In the genomic region with DNA sequence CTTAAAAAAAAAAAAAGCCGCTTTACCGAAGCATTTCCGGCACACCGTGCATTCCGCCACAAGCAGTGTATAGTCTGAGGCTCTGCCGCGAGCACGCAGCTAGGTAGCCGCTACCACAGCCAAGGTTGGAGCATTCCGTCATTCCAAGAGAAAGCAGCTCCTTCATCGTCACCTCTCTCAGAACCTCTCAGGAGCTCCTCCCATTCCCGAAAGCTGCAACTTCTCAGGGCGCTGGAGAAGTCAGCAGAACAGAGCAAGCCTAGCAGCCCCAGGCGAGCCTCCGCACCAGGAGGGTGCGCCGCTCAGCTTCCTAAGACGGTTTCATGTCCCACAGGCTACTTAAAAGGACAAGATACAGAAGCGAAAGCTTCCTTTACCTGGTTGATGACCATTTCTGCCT, we compare ENCODE assay signal across 11 mouse cellular contexts. TPM values are rescaled to one million over a fixed set of nuclear protein-coding genes. Genes with fewer than 3 reads are reported as not detected.
DNase-seq lines count a peak whose midpoint lies in the region; ATAC-seq lines count a peak whose summit lies in the region.
"Had no signal": no experiment of that assay in that cellular context is flagged by ENCODE, and none has a peak within 500 bp of the region (broad histone marks: within the 10 kb centered on the region; RNA-seq: fewer than 3 reads in every experiment).

No protein-coding gene starts in this region.

- H3K9me3 ChIP-seq in heart, embryonic 14.5 days (ENCODE audit: control insufficient read depth, low read length), result no peaks in the 10 kb centered on the region
- no peaks in the 10 kb centered on the region for H3K9me3 ChIP-seq in hindbrain, embryonic 11.5 days (ENCODE audit: control insufficient read depth, low read length)
- H3K9me3 ChIP-seq: embryonic facial prominence, embryonic 15.5 days had no signal

- DNase-seq in urinary bladder, postnatal 14 days (ENCODE audit: low spot score), result peak; percentile 15
- no peak for DNase-seq in urinary bladder, postnatal 10 days (ENCODE audit: low spot score)
- DNase-seq in lung, adult 18-20 months, result peak; percentile 70 to 77
- peak; percentile 47 for DNase-seq in testis, postnatal 10 days (ENCODE audit: low spot score)
- DNase-seq in hindbrain, embryonic 11.5 days (ENCODE audit: low spot score), result no peak
- no peak for DNase-seq in Muller cell, postnatal 12 days (ENCODE audit: inconsistent ontology term)
- DNase-seq: adrenal gland, postnatal 25 days; right cerebral cortex, postnatal 14 days had no signal

- WGBS in heart, embryonic 14.5 days, result 42% methylated on average over 19 of the region's 19 CpGs
- 67% methylated on average over 19 of the region's 19 CpGs for WGBS in hindbrain, embryonic 11.5 days

- H3K27me3 ChIP-seq in heart, embryonic 14.5 days (ENCODE audit: control insufficient read depth, insufficient read depth, low read length), result no peaks in the 10 kb centered on the region
- H3K27me3 ChIP-seq in hindbrain, embryonic 11.5 days (ENCODE audit: control insufficient read depth, insufficient read depth, low read length), result no peaks in the 10 kb centered on the region
- H3K27me3 ChIP-seq: embryonic facial prominence, embryonic 15.5 days had no signal

- peak overlapping the region; percentile 31 to 41 for H3K4me3 ChIP-seq in heart, embryonic 14.5 days (ENCODE audit: control insufficient read depth in 1 of 2, insufficient read depth in 1 of 2, low read depth in 1 of 2, low read length in 2 of 2)
- no peak overlapping the region for H3K4me3 ChIP-seq in hindbrain, embryonic 11.5 days (ENCODE audit: low read depth, low read length)
- H3K4me3 ChIP-seq: embryonic facial prominence, embryonic 15.5 days had no signal

- H3K4me2 ChIP-seq in heart, embryonic 14.5 days (ENCODE audit: low read length), result peak overlapping the region; percentile 61
- no peak overlapping the region for H3K4me2 ChIP-seq in hindbrain, embryonic 11.5 days (replicated peaks; ENCODE audit: low read depth, low read length)
- H3K4me2 ChIP-seq: embryonic facial prominence, embryonic 15.5 days had no signal

- H3K4me1 ChIP-seq in heart, embryonic 14.5 days (ENCODE audit: control insufficient read depth in 2 of 2, insufficient read depth in 2 of 2, low read length in 2 of 2), result no peaks in the 10 kb centered on the region
- no peaks in the 10 kb centered on the region for H3K4me1 ChIP-seq in hindbrain, embryonic 11.5 days (replicated peaks; ENCODE audit: control insufficient read depth, insufficient read depth, low read length)
- H3K4me1 ChIP-seq: embryonic facial prominence, embryonic 15.5 days had no signal

- no peak for ATAC-seq in heart, embryonic 14.5 days (ENCODE audit: insufficient number of reproducible peaks, insufficient read depth, low FRiP score, low read depth)
- ATAC-seq in hindbrain, embryonic 11.5 days (ENCODE audit: low FRiP score), result no peak
- no peak for ATAC-seq in erythroid progenitor cell, adult 5-6 weeks (replicated peaks; ENCODE audit: low FRiP score, poor library complexity, severe bottlenecking)

- no peaks in the 10 kb centered on the region for H3K36me3 ChIP-seq in heart, embryonic 14.5 days (ENCODE audit: control insufficient read depth, insufficient read depth, low read length)
- H3K36me3 ChIP-seq in hindbrain, embryonic 11.5 days (ENCODE audit: control insufficient read depth, insufficient read depth, low read length), result no peaks in the 10 kb centered on the region
- H3K36me3 ChIP-seq: embryonic facial prominence, embryonic 15.5 days had no signal

- no peak overlapping the region for H3K27ac ChIP-seq in heart, embryonic 14.5 days (replicated peaks in 1 of 2; ENCODE audit: control insufficient read depth in 1 of 2, insufficient read depth in 1 of 2, low read depth in 2 of 2, low read length in 2 of 2)
- no peak overlapping the region for H3K27ac ChIP-seq in hindbrain, embryonic 11.5 days (ENCODE audit: low read depth, low read length)
- H3K27ac ChIP-seq: embryonic facial prominence, embryonic 15.5 days had no signal

- peak overlapping the region; percentile 31; the same call in 1 of the 2 replicates for H3K9ac ChIP-seq in heart, embryonic 14.5 days (ENCODE audit: low read length)
- H3K9ac ChIP-seq in hindbrain, embryonic 11.5 days (ENCODE audit: low read depth, low read length), result no peak overlapping the region
- H3K9ac ChIP-seq: embryonic facial prominence, embryonic 15.5 days had no signal

RNA-seq across cellular contexts. Expression of a gene that starts 24.1 kb away (rescaled TPM):
- polyA plus RNA-seq in heart, embryonic 14.5 days (2014; fragmentation: Nextera tagmentation; extraction: Ambion mirVana), result 213 and 217 TPM in 2 replicates
- polyA plus RNA-seq in hindbrain, embryonic 11.5 days (2014; fragmentation: Nextera tagmentation; extraction: Ambion mirVana), result 295 and 320 TPM in 2 replicates
- 44.3 and 44.9 TPM in 2 replicates for total RNA-seq in erythroid progenitor cell, adult 5-6 weeks (2015; ENCODE audit: low replicate concordance)
- 31.9 and 63.3 TPM in 2 replicates for total RNA-seq in erythroid progenitor cell, adult 5-6 weeks (2017; ENCODE audit: low replicate concordance)

Comparison
In these comparisons a context has a peak if more than half of its experiments do, and no peak if none do; other contexts are left out.
1. DNase-seq: peak in urinary bladder, postnatal 14 days (single experiment), lung, adult 18-20 months (2 of 2) and testis, postnatal 10 days (single experiment); none in urinary bladder, postnatal 10 days (single experiment), hindbrain, embryonic 11.5 days (single experiment) and Muller cell, postnatal 12 days (single experiment).